Mouse (Mus musculus) heart, postnatal 4 days (tissue): ENCODE measurements around the gene Cers3. TPM values are rescaled to one million over a fixed set of nuclear protein-coding genes. Genes with fewer than 3 reads are reported as not detected.

Source experiments
- DNase-seq: peaks from one replicate; pipeline ENCODE4 v3.0.0; 2021
- total RNA-seq, 2 experiments: library from RNA; stranded (reverse); gene quantifications; 2 replicates each; pipeline ENCODE4 v1.2.3; 2021

The Cers3 gene
- under 1 TPM; 0.38 to 0.55 TPM for total RNA-seq

DNA sequence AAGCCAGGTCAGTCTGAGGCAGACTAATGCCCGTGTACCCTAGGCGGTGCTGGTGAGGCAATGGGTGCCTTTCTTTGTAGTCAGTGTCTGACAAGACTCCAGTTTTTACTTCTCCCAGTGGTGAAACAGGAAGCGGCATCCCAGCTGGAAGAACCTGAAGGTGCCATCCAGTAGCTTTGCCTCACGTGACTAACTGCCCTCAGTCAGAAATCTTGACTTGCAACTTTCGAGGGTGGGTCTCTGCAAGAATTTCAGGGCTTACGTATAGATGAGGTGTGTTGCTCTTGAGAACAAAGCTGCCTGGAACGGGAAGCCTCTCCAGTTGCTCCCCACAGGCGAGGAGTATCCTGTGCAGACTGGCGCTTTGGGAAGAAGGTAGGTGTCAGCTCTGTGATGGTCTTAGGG is at the start of gene Cers3:
Gene Cers3 (plus strand): TSS at position 128 of the 405 bp plus-strand sequence.
- no peak for DNase-seq

DNA sequence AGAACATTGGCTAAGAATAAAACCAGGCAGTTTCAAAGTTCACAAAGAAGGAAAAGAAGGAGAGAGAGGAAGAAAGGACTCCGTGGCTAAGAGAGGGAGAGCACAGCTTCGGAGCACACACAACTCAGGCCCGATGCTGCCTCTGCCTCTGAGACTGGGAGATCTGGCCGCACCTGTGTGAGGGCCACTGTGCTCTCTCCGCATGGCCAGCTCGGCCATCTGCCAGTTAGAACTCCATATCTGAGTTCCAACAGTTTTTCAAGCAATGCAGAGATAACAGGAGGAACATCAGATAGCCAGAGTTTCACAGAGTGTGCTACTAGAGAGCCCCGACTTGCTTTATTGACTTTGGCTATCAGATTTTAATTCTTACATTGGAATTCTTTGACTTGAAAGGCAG is 48.8 kb upstream of the Cers3 start:
- no peak for DNase-seq

DNA sequence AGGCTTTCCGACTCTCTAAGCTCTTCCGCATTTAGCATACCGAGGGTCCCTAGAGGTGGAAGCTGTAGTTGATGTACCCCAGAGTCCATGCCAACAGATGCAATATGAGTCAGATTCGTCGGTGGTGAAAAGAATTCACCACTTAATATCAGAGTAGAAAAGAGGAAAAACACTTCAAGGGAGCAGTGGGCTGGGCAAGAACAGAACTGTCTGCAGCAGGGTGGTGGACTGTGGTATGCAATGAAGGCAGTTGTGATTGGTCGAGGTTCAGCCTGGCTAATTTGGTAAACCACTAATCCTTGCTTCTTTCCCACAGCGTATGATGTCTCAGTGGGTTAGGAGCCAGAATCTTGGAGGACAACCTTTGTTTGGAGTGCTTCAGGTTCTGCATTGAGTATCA is 40.6 kb upstream of the Cers3 start:
- no peak for DNase-seq

DNA sequence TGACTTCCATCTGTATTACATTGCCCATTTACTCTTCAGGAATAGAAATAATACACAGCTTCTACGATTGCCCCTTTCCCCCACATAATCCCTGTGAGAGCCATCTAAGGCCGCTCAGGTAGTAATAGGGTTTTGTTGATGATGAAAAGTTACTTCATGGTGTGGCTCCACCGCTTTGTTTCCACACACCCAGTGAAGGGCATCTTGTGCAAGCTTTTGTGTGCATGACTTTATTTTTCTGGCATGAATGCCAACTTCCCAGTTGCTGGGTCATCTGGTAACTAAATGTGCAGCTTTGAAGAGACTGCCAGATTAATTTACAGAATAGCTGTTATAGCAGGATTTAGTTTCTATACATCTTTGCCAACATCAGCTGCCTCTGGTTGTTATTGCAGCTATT is 38.7 kb upstream of the Cers3 start:
- DNase-seq: no peak

DNA sequence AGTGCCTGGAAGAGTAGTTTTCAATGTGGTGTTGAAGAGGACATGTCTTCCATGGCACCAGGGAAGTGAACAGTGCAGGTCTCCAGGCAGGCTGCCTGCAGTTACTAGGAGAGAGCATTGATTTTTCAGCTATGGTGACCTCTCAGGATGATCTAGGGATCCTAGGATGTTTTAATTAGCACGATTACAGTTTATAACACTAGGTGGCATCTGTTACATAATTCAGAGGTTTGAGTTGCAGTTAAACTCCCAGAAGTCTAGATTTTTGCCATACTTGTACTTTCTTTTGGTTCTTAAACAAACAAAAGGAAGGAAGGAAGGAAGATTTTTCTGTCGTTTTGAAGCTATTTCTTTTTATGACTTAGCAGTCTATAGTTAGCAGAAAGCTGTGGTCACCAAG is 32.1 kb upstream of the Cers3 start:
- no peak for DNase-seq

DNA sequence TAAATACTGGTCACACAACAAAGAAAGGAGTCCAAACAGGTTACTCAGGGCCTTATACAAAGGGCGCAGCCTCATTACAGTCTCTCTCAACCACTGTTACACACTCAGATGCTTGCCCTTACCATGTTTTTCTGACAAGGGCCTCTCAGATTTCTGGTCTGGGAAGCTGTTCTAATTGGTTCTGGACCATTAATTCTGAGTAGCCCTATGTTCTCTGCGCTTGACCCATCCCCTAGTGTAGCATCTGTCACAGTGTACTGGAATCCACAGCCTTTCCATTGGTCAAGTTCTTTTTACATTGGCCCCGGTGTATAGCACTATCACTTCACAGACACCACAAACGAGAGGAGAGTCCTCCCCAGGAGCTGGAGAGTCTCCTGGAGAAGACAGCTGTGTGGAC is 18.8 kb upstream of the Cers3 start:
- no peak for DNase-seq

DNA sequence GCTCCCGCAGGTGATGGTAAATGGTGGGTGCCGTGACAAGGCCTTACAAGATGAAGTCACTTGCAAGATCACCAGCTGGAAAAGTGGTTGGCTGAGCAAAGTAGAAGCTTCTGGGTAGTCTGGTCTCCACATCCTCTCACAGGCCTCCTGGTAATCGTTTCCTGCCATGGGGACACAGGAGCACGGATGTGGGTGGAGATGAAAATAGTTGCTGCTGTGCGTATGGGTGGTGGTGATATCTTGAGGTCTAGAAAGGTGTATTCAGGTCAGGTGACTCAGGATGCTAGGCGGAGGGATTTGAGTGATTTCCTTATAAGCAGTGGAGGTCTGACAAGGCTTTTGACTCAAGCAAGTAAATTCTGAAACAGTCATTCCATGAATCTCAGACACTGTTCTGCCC is 18.4 kb upstream of the Cers3 start:
- no peak for DNase-seq

DNA sequence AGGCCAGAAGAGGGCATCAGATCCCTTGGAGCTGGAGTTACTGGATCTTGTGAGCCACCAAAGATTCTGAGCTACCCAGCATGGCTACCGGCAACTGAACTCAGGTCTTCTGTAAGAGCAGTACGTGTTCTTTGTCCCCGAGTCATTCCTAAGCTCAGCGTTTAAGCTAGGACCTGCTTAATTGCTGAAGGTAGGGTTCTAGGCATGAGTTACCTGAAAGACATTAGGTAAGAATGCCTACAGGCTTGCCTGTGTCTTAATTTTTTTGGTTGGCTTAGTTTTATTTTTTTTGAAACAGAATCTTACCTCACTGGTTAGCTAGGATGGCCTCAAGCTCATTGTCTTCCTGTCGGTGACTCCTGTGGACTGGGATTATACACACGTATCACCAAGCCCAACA is 15.2 kb upstream of the Cers3 start:
- no peak for DNase-seq

DNA sequence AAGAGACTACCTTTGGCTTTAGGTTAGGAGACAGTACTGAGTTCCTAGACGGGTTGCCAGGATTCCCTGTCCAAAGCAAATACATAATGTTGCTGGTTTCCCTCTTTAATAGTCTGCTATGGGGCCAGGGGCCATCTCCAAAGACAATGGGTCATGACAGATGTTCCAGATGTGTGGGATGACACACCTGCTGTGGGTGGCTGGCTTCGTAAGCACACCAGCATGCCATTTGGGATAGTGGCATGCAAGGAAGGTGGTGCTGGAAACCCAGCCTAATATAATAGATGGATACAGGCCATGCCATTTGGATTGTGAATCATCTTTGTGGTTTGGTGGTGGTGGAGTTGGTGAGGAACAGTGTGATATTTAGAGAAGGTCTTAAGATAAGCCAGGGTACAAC is 14.1 kb upstream of the Cers3 start:
- no peak for DNase-seq

DNA sequence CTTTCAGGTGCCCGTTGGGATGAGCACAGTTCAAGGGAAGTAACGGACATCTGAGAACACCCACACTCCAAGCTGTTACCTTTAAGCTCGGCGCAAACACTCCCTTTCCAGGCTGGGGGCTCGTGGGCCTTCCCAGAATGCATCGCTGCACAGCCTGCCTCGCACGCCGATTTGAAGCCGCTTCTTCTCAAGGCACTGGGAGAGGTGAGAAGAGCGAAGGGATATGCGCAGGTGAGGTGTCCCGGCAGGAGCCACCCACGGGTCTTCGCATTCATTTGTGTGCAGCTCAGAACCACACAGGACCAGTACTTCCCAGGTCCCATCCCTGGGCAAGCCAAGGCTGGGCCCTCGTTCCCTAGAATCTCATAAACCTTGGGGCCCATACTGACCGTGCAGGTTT is 9.9 kb upstream of the Cers3 start:
- DNase-seq: no peak

DNA sequence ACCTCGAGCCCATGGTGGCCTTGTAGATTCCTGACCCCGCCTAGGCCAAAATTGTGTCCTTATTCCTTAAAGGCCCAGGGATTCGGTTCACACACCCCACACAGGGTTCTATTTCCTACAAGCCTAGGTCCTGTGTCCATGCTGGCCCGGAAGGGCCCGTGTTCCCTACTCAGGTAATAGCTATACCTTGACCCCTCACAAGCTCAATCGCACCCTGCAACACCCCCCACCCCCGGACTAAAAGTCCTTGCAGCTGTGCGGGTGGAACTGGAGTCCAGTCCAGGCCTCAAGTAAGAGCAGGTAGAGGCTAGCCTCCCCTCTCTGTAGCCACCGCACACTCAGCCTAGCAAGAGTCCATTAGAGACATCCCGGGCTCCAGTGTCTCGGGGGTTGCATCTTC is 9.4 kb upstream of the Cers3 start:
- DNase-seq: no peak

DNA sequence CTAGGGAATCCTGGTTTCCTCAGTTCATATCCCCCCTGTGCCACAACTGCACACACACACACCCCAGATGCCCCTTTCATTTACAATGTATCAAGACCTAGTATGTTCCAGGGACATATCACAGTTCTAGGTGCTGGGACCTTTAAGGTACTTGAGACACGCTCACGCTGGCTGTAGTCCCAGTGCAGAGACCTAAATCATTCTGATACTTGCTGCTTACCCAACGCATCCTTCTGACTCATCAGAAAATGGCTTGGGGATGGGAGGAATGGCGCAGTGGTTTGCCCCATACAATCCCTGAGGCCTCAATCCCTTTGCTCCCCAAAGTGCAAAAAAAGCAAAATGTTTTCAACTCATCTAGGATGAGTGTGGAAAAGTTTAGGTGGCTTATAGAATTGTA is 8.8 kb upstream of the Cers3 start:
- DNase-seq: no peak

DNA sequence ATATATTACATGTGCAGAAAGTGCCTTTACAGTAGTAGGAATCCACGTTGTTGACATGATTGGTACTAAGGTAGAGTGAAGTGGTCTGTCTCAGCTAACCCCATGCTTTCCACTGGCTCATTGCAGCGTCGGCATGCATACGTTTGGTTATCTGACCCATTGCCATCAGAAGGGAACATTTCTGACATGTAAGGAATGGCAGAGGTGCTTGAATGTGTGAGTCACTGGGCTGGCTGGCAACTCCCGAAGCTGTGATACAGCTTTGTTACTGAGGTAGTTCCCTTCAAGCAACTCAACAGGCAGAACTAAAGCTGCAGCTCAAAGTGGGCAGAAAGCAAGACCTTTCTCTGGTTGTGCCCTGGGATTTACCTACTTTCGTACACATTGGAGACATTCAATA is 8.3 kb upstream of the Cers3 start:
- DNase-seq: no peak

DNA sequence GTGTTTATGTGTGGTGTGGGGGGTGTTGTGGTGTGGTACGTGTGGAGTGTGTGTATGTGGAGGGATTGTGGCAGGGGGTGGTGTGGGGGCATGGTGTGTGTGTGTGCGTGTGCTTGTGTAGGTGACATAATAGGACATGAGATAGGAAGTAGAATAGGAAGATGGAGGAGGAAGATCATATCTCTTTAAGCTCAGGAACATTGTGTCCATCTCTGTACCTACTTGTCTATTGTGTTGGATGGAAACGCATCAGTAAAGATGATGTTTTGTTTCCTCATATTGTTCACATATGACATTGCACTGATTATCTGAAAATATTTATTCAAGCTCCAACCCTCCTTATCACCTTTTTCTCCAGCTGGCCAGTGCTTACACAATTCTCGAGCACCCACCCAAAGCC is 5.9 kb upstream of the Cers3 start:
- no peak for DNase-seq

DNA sequence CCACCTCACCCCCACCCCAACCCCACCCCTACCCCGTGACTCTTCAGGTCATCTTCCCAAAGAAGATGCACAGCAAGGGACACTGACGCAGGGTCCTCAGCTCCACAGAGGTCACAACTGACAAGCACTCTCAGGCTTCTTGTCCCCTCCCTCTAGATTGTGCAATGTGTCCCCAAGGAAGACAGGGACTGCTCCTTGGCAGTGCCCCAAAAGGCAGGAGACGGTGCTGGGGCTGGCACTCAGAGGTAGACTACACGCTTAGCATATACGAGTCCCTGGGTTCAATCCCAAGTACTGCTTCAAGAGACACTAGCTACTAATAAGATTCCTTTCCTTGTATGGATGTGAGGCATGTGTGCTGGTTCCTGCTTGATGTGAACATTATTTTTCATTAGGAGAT is 2.3 kb upstream of the Cers3 start:
- no peak for DNase-seq

DNA sequence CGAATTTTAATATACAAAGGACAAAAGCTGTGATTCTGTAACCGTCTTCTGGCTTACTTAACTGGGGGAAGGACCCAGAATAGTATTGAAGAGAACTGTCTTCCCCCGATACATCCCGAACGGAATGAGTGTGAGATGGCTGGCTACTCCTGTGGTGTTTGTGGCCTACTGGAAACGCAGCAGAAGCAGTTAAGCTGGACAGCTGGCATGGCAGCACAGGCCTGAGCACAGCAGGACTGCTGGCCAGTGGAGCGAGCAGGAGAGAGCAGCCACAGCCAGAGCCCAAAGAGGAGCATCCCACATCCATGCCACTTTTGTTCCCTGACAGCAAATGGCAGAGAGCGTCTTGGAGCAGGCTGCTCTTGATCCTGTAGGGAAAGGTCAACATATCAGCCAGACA is 1.9 kb upstream of the Cers3 start:
- no peak for DNase-seq

DNA sequence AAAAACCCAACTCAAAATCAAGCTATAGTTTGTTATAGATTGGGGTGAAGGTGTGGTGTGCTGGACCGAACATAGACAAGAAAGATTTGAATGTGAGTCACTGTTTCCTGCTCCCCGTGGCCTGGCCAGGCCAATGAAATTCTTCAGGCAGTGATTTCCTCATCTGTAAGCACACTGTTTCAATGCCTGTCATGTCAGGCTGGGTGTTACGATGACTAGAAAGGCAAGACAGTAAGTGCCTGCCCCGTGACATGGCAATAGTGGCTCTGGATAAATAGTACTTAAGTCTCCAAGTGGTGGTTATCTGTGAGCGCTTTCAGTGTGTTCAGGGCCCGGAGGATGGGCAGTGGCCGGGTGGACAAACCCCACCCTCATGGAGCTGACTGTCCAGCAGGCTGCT is 3.7 kb downstream of the Cers3 start:
- no peak for DNase-seq

DNA sequence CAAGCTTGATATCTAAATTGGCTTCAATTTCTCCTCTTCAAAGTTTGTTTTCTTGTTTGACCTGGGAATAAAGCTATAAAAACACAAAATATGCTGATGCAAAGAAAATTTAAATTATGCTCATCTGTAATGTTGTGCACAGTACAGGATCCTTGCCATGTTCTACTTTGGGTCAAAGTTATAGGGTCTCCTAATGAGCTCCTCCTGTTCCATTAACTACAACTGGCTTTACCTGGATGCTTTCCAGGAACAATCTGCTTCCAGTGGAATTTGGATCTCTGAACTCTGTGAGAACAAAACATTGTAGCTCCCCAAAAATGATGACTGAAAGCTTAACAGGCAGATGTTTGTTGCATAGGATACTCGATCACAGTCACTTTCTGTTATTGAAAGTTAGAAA is 6.7 kb downstream of the Cers3 start:
- DNase-seq: no peak

DNA sequence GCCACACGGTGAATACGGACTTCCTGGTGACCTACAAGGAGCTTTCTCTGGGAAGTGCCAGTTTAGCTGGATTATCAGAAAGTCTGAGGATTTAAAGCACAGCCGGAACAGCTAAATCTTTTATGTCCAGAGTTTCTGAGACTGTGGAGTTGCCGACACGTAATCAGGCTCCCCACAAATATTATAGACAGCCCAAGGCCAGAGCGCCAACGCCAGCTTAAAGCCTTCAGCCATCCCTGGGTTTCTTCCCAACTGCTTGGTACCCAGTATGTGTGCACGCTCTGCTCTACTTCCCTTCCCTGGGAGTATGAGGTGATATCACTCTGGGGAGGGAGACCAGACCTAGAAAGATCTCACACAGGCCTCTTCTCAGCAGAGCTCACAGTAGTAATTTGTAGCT is 10.5 kb downstream of the Cers3 start:
- DNase-seq: no peak

DNA sequence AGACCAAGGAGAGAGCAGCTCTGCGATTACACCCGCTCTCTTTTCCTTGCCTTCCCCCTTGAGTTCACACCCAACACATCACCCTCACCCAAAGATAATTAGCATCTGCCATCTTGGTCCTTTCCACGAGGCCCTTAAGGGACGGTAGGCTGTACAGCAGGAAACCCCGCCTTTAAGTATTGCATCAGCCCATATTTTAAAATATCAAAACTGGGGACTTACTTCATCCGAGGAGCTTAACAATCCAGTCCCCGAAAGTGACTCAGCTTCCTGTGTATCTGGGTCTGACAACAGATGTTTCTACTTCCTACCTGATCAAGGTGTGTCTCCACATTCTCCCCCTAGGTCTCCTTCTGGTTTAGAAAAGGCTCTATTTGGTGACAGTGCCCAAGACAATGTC is 12.3 kb downstream of the Cers3 start:
- no peak for DNase-seq

DNA sequence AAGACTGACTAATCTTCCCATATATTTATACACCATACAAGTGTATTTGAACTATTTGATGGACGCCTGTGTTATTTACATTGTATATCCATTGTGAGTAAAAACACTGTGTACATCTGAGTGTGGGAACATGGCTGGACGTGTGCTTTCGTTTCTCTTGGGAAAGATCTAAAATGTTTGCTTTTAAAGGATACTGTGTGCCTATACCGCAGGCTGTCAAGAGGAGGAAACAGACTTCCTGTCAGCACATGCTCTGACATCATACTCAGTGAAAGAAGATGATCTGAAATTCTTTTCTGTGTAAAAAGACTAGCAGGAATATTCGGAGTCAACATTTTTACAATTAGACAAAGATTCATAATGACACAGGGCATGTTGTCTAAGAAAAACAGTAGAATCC is 26.6 kb downstream of the Cers3 start:
- no peak for DNase-seq

DNA sequence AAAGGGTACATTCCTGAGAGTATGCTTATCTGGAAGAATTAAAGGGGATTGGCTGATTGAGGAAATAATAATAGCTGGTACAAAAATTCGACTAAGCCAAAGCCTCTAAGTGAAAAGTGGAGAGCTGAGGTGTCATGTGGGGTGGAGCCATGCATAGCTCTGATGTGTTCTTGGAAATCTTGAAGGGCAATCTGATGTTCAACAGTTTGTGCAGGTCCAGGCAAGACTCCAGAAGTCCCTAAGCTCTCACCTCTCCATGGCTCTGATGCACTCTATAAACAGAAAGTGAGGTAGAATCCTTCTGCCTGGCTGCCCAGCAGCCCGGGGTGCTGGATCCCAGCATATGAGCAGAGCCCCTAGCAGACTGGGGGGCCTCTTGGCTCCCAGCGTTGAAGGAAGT is 27.4 kb downstream of the Cers3 start:
- DNase-seq: no peak

DNA sequence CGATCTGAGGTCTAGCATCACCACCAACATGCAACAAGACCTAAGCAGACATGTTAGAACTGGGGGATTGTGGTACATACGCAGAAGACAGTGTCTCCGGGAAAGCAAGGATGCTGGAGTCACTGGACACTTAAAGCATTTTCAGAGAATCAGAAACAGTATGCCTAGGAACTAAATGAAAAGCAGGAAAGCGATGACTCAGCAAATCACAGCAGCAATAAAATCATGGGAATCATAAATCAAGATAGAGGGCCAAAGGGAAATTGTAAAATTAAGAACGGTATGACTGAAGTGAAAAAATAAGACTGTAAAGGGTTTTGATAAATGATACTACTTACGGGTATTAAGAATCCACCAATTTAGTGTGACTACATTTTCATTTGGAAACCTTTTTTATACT is 27.9 kb downstream of the Cers3 start:
- DNase-seq: no peak

DNA sequence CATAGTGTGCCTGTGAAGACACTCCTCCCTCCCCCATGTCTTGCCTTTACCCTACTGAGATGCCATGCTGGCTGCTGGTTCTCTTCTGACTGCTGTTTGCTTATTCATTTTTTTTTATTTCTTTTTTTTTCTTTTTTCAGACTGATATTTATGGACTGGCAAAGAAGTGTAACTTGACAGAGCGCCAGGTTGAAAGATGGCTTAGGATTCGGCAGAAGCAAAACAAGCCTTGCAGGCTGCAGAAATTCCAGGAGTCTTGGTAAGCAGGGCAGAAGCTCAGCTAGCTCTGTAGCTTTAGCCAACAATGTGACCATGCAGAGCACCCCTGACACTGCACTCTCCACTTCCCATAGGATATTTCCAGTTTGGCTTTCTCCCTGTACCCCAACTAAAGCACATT is 36.1 kb downstream of the Cers3 start:
- DNase-seq: no peak

DNA sequence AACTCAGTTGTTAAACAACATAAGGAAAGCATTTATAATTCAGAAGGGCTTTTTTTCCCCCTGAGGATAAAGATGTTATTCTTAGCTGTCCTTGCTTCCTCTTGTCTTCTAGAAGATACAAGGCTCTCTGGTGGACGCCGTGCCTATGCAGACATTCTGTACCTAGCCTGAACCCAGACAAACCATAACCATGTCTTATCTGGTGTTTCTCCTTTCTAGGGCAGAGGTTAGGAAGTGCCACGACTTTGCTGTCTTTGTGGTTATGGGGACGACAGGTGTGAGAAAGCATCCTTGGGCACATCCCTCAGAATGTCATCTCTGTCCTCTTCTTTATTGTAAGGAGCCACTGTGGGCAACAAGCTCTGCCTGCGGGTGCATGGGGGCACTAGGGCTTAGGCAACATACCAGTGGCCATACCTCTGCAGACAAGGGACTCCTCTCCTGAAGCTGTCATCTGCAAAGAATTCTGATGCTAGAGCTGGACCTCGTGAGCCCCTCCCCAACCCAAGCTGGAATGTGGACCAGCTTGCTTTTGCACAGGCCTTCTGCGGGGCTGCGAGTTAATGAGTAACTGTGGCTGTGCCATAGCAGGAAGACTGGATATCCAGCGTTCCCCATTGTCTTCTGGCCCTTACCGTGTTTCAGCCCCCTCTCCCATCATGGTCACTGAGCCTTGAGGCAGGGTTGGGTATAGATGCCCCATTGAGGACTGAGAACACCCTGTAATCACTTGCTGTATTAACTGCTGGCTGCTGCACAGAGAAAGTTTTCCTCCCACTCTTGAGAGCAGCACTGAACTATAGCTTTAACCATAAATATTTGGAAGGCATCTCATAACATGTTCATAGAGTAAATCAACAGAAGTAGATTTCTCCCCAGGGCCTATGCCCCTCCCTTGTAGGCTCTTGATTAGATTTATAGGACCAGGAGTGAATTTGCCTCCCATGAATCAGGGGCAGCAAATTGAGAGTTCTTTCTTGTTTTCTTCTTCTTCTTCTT is 36.9 kb downstream of the Cers3 start:
- DNase-seq: no peak
